Mouse (Mus musculus) heart, embryonic 11.5 days (tissue): ENCODE data around the gene Stub1. TPM values are rescaled to one million over a fixed set of nuclear protein-coding genes. Genes with fewer than 3 reads are reported as not detected.

Source experiments
- ATAC-seq: fragments of 200-750 bp; cut with Nextera tagmentation; replicated peaks from 2 replicates; pipeline ENCODE4 v1.8.0; 2017; ENCODE audit warnings: moderate library complexity; ENCODE audit not compliant: insufficient number of reproducible peaks, low FRiP score, low TSS enrichment
- H3K27ac ChIP-seq: fragments of 300-500 bp; sonication (generic); 2 replicates; pipeline ENCODE4 v1.5.1; 2014; ENCODE audit warnings: mild to moderate bottlenecking, low read depth, low read length
- H3K27me3 ChIP-seq: fragments of 300-500 bp; sonication (generic); 2 replicates; pipeline ENCODE4 v1.6.1; 2014; ENCODE audit warnings: mild to moderate bottlenecking, low read length, mixed read lengths; ENCODE audit not compliant: control insufficient read depth, insufficient read depth
- H3K36me3 ChIP-seq: fragments of 300-500 bp; sonication (generic); 2 replicates; pipeline ENCODE4 v1.6.1; 2014; ENCODE audit warnings: mild to moderate bottlenecking, low read length, moderate library complexity, mixed read lengths; ENCODE audit not compliant: control insufficient read depth, insufficient read depth
- H3K4me1 ChIP-seq: fragments of 300-500 bp; sonication (generic); 2 replicates; pipeline ENCODE4 v1.6.1; 2014; ENCODE audit warnings: low read length; ENCODE audit not compliant: control insufficient read depth, insufficient read depth
- H3K4me2 ChIP-seq: fragments of 300-500 bp; sonication (generic); 2 replicates; pipeline ENCODE4 v1.6.1; 2014; ENCODE audit warnings: mild to moderate bottlenecking, moderate library complexity
- H3K4me3 ChIP-seq: fragments of 300-500 bp; sonication (generic); 2 replicates; pipeline ENCODE4 v1.5.1; 2014; ENCODE audit warnings: low read depth, low read length
- H3K9ac ChIP-seq: fragments of 300-500 bp; sonication (generic); 2 replicates; pipeline ENCODE4 v1.6.1; 2014; ENCODE audit warnings: mild to moderate bottlenecking, low read depth, low read length, moderate library complexity
- H3K9me3 ChIP-seq: fragments of 300-500 bp; sonication (generic); replicated peaks from 2 replicates; pipeline ENCODE4 v1.6.1; 2016; ENCODE audit warnings: low read length; ENCODE audit not compliant: control insufficient read depth
- WGBS: fragments of 180-500 bp; shearing (Covaris S2); extraction: QIAGEN DNeasy Blood & Tissue Kit; methylation state at CpG from one replicate; pipeline ENCODE4 v1.1.7; 2014; ENCODE audit not compliant: insufficient replicate concordance; 5-methylcytosine and 5-hydroxymethylcytosine counted together
- polyA plus RNA-seq: library from polyadenylated mRNA; unstranded; fragments of >200 nt; fragmentation: Nextera tagmentation; extraction: Ambion mirVana; gene quantifications from 2 replicates; pipeline ENCODE4 v1.2.1, GENCODE M21; 2014

The Stub1 gene
- polyA plus RNA-seq, 1 experiment from 2014 or later, result 292 TPM

GRCm38 (mm10) chr17:25827011-25827410 lies 6.2 kb downstream of the Stub1 start:
- Histone ChIP-seq H3K27me3 (peaks cover 5% of the 10 kb centered on the region; the same call in 1 of the 2 replicates), H3K4me3 (peak overlapping the region; percentile 2; the same call in 1 of the 2 replicates), H3K27ac (no peak overlapping the region), H3K9me3 (no peaks in the 10 kb centered on the region), H3K9ac (no peak overlapping the region), H3K4me1 (peaks cover 43% of the 10 kb centered on the region), H3K36me3 (peaks cover 27% of the 10 kb centered on the region), H3K4me2 (no peak overlapping the region)
- 93% methylated on average over 13 of the region's 13 CpGs for WGBS
- no peak for ATAC-seq

GRCm38 (mm10) chr17:25825984-25826570 lies 7.1 kb downstream of the Stub1 start:
- Histone ChIP-seq H3K4me3 (no peak overlapping the region), H3K27ac (no peak overlapping the region), H3K9ac (no peak overlapping the region), H3K9me3 (no peaks in the 10 kb centered on the region), H3K4me2 (no peak overlapping the region), H3K36me3 (peaks cover 23% of the 10 kb centered on the region), H3K27me3 (peaks cover 10% of the 10 kb centered on the region), H3K4me1 (peaks cover 34% of the 10 kb centered on the region)
- 93% methylated on average over 27 of the region's 27 CpGs for WGBS
- ATAC-seq, result no peak

GRCm38 (mm10) chr17:25825311-25825710 lies 7.9 kb downstream of the Stub1 start:
- no peak for ATAC-seq
- no peaks in the 10 kb centered on the region for H3K9me3 ChIP-seq
- no peak overlapping the region for H3K9ac ChIP-seq
- peak overlapping the region; percentile 70; the same call in 1 of the 2 replicates for H3K4me3 ChIP-seq
- peaks cover 16% of the 10 kb centered on the region for H3K36me3 ChIP-seq
- peaks cover 15% of the 10 kb centered on the region for H3K27me3 ChIP-seq
- H3K4me1 ChIP-seq, result peaks cover 28% of the 10 kb centered on the region
- H3K27ac ChIP-seq, result no peak overlapping the region
- H3K4me2 ChIP-seq, result peak overlapping the region; percentile 97
- 85% methylated on average over 6 of the region's 6 CpGs for WGBS

- peak overlapping the region; percentile 97 for H3K4me2 ChIP-seq
- peak overlapping the region; percentile 70 for H3K4me3 ChIP-seq
- peaks cover 22% of the 10 kb centered on the region for H3K27me3 ChIP-seq
- H3K36me3 ChIP-seq, result peaks cover 11% of the 10 kb centered on the region
- 0 out of 2 replicates have a peak overlapping the region, but pooled peaks have one; percentile 12 for H3K9ac ChIP-seq
- no peak for ATAC-seq
- peaks cover 21% of the 10 kb centered on the region for H3K4me1 ChIP-seq
- no peaks in the 10 kb centered on the region for H3K9me3 ChIP-seq
- H3K27ac ChIP-seq, result no peak overlapping the region
- WGBS, result 58% methylated on average over 17 of the region's 17 CpGs
These were observed 8.7 kb downstream of the Stub1 start for GRCm38 (mm10) chr17:25824362-25825142.

GRCm38 (mm10) chr17:25823452-25823851 lies 9.8 kb downstream of the Stub1 start, which contains the start of gene Wdr24:
Gene Wdr24, plus strand, starts transcription at chr17:25823627.
- peak within 1 kb of the TSS; percentile 35; the same call in 1 of the 2 replicates for H3K27ac ChIP-seq
- H3K27me3 ChIP-seq, result peaks cover 33% of the 10 kb centered on the region
- H3K36me3 ChIP-seq, result peaks cover 11% of the 10 kb centered on the region
- no peak for ATAC-seq
- H3K4me2 ChIP-seq, result peak within 1 kb of the TSS; percentile 97
- WGBS, result under 1% methylated on average over 18 of the region's 18 CpGs
- peak within 1 kb of the TSS; percentile 83 for H3K9ac ChIP-seq
- H3K9me3 ChIP-seq, result no peaks in the 10 kb centered on the region
- H3K4me1 ChIP-seq, result peaks cover 21% of the 10 kb centered on the region
- peak within 1 kb of the TSS; percentile 70 for H3K4me3 ChIP-seq

GRCm38 (mm10) chr17:25818851-25819780 lies 14.1 kb downstream of the Stub1 start:
- Histone ChIP-seq H3K9me3 (no peaks in the 10 kb centered on the region), H3K4me1 (peaks cover 8% of the 10 kb centered on the region), H3K9ac (no peak overlapping the region), H3K4me2 (peak overlapping the region; percentile 35), H3K27ac (no peak overlapping the region), H3K4me3 (peak overlapping the region; percentile 12), H3K36me3 (no peaks in the 10 kb centered on the region), H3K27me3 (peaks cover 63% of the 10 kb centered on the region)
- ATAC-seq, result 0 out of 2 replicates have a peak, but pooled peaks have one; percentile 26
- 6% methylated on average over 46 of the region's 46 CpGs for WGBS

- Histone ChIP-seq H3K27ac (no peak overlapping the region), H3K27me3 (peaks cover 70% of the 10 kb centered on the region), H3K36me3 (no peaks in the 10 kb centered on the region), H3K9ac (no peak overlapping the region), H3K4me1 (peaks cover 4% of the 10 kb centered on the region; the same call in 1 of the 2 replicates), H3K4me2 (no peak overlapping the region), H3K9me3 (no peaks in the 10 kb centered on the region), H3K4me3 (no peak overlapping the region)
- WGBS, result 72% methylated on average over 11 of the region's 11 CpGs
- no peak for ATAC-seq
These were observed 15.5 kb downstream of the Stub1 start for GRCm38 (mm10) chr17:25817662-25818061.

GRCm38 (mm10) chr17:25813471-25813870 lies 19.7 kb downstream of the Stub1 start:
- Histone ChIP-seq H3K36me3 (no peaks in the 10 kb centered on the region), H3K27ac (no peak overlapping the region), H3K4me1 (peaks cover 9% of the 10 kb centered on the region), H3K9me3 (no peaks in the 10 kb centered on the region), H3K9ac (no peak overlapping the region), H3K27me3 (peaks cover 80% of the 10 kb centered on the region), H3K4me3 (no peak overlapping the region), H3K4me2 (no peak overlapping the region)
- WGBS, result under 1% methylated on average over 18 of the region's 20 CpGs
- ATAC-seq, result no peak
